Mouse (Mus musculus): ENCODE results near the gene Rrp36.

DNA sequence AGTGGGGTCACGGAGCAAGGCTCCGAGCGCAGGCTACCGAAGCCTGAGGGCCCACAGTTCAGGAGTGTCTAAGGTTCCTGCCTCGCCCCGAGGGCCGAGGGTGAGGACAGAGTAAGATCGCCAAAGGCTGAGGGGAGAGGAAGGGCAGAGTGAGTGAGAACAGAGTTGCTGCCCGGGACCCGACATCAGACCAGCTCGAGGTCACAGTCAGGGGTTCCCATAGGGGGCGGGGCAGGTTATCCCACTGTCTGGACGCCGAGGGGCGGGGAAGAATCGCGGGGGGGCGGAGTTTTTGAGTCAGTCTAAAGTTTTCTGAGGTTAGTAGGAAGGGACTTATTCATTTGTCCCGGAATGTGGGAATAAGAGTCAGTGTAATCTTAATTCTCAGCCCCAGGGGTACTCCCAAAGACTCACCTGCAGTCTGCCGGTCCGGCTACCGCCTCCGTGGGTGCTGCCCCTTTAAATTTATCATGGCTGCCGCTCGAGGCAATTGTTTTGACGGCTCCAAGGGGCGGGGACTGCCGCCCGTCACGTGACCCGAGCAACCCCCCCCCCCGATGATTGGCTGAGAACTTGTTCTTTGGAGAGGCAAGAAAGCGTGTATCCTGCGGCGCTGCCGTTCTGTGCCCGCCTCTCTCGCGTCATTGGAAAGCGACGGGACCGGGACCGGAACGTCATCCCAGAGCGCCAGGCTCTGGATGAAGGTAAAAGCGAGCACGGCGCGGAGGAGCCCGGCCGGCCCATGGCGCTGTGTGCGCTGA lies 28.4 kb downstream of the Rrp36 start, which contains the start of the genes Klc4 and Mrpl2:
- no peak for TF ChIP-seq GATA1 (IDR thresholded peaks at IDR 0.05; ENCODE audit: low read length)
- TF ChIP-seq TAL1 (IDR thresholded peaks at IDR 0.05; ENCODE audit: low read length) = no peak

Measured in erythroblast, embryonic 14.5 days (primary cell).